Mouse (Mus musculus) mesoderm, embryonic 11.5 days (tissue): ENCODE results near the gene Hyal2.

ENCODE experiments used
- DNase-seq: peaks from one replicate; pipeline ENCODE4 v3.0.0-alpha.2; 2012; ENCODE audit warnings: low read depth, low spot score

The Hyal2 gene

DNA sequence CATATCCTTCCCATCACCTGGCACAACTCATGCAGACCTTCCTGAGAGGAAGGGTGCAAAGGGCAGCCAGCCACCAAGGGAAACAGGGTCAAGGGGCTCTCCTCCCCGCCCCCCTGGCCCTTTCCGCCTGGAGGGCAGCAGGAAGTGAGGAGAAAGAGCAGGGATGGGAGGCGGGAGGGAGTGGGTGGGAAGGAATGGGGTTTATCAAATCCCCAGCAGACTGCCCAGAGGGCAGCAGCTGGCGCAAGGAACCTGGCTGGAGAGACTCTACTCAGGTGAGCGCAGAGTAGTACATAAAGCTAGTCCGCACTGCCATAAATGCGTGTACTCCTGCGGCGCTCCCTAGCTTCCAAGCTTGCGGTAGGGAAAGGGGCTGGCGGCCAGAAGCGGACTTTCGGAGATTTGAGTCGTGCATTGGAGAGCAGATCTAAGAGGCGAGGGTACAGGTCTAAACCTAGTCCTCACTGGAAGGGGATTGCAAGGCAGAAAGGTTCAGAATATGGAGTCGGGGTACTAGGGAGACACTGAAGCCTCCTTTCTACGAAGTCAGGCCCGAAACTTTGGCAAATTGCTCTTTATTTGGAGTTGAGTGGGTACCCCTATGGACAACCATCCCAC lies at the start of gene Hyal2:
Hyal2 (plus strand) TSS at position 244 of the 618 bp plus-strand sequence.
- no peak for DNase-seq

DNA sequence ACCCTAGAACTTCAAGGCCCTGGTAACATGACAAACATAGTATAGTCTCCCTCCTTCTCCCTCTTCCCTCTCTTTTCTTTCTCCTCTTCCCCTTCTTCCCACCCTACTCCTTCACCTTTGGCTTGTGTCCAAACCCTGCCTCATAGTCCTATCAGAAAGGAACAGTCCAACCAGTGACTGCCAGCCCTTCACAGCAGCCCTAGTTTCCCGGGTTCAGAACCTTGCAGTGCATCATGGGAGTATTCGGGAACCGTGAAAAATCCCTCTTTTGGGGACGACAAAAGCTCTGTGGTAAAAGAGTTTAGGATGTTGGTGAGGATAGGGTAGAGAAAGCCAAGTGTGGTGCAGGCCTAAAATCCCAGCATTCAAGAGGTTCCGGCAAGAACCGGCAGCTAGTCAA lies 47.4 kb upstream of the Hyal2 start:
- no peak for DNase-seq

- no peak for DNase-seq
These were observed 46.6 kb upstream of the Hyal2 start for GRCm38 (mm10) chr9:107521190-107521589.

GRCm38 (mm10) chr9:107521711-107522399 lies 45.9 kb upstream of the Hyal2 start:
- DNase-seq: no peak

GRCm38 (mm10) chr9:107522400-107522711 lies 45.4 kb upstream of the Hyal2 start:
- no peak for DNase-seq

- peak; percentile 76 for DNase-seq
These were observed 41.3 kb upstream of the Hyal2 start for GRCm38 (mm10) chr9:107526198-107527026.

DNA sequence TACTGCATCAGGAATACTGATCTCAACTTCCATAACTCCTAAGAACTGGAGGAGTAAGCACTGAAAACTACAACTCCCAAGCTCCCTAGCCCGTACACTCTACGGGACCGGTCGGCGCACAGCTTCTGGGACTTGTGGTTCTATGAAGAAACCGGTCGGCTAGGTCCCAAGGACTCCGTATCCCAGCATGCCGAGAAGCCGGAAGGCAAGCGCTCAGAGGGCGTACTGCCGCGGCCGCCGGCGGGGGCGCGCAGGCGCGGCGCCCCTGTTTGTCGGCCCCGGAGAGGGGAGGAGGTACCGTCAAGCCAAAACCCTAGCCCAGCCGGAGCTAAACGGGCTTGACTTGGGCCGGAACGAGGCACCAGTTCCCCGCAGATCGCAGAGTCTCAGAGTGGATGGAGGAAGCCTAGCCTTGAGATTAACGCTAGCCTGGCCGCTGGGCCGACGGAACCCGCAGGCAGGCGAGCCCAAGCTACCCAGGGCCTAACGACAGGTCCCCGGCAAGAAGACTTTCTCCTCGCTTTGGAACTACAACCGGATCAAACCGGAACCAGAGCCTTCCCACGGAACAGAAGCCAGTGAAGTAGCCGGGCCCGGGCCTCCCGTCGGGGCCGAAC lies 33.8 kb upstream of the Hyal2 start, which contains the start of gene Tmem115:
Tmem115 (plus strand) TSS at position 155 of the 617 bp plus-strand sequence.
- DNase-seq: peak; percentile 96

DNA sequence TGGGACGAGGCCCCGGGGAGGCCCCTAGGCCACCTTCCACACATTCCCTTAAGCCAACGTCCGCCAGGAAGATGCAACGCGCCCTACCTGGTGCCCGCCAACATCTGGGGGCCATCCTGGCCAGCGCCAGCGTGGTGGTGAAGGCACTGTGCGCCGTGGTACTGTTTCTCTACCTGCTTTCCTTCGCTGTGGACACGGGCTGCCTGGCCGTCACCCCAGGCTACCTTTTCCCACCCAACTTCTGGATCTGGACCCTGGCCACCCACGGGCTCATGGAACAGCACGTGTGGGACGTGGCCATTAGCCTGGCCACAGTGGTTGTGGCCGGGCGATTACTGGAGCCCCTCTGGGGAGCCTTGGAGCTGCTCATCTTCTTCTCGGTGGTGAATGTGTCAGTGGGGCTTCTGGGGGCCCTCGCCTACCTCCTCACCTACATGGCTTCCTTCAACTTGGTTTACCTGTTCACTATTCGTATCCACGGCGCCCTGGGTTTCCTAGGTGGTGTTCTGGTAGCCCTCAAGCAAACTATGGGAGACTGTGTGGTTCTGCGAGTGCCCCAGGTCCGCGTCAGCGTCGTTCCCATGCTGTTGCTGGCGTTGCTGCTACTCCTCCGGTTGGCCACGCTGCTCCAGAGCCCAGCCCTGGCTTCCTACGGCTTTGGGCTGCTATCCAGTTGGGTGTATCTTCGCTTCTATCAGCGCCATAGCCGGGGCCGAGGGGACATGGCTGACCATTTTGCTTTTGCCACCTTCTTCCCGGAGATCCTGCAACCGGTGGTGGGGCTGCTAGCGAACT lies 33.1 kb upstream of the Hyal2 start:
- no peak for DNase-seq

DNA sequence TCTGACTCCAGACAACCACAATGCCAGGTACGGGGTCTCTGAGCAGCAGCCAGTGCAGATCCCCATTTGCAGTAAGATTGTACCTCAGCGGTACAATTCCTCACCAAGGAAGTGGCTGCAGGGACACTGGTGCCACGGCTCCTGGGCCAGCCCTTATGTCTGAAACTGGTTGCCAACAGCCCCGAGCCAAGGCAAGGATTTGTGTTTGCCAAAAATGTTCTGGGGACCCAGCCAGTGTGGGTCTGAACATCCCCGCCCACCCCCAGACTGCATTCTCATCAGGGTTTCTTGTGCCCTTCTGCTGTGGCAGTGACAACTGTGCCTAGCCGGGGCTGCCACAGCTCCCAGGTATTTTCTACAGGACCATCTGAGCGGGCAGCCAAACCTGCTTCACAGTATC lies 29.5 kb upstream of the Hyal2 start:
- no peak for DNase-seq

DNA sequence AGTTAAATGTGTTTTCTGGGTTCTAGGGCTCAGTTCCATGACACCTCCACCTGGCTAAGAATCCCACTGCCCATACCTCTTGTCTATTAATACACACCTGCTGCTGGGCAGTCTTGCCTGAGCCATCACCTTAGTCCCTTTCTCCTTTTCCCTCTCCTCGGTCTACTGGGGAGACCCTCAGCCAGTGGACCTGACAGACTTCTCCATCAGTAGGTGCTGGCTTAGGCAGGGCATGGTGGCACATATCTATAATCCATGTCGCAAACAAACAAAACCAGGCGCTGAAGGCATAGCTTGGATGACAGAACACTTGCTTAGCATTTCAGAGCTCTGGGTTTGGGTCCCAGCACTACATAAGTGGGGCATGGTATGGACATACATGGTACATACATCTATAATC lies 29.0 kb upstream of the Hyal2 start:
- no peak for DNase-seq

GRCm38 (mm10) chr9:107539940-107540339 lies 27.8 kb upstream of the Hyal2 start:
- no peak for DNase-seq

GRCm38 (mm10) chr9:107540420-107540819 lies 27.3 kb upstream of the Hyal2 start:
- no peak for DNase-seq

- no peak for DNase-seq
These were observed 26.7 kb upstream of the Hyal2 start for GRCm38 (mm10) chr9:107541005-107541404.

DNA sequence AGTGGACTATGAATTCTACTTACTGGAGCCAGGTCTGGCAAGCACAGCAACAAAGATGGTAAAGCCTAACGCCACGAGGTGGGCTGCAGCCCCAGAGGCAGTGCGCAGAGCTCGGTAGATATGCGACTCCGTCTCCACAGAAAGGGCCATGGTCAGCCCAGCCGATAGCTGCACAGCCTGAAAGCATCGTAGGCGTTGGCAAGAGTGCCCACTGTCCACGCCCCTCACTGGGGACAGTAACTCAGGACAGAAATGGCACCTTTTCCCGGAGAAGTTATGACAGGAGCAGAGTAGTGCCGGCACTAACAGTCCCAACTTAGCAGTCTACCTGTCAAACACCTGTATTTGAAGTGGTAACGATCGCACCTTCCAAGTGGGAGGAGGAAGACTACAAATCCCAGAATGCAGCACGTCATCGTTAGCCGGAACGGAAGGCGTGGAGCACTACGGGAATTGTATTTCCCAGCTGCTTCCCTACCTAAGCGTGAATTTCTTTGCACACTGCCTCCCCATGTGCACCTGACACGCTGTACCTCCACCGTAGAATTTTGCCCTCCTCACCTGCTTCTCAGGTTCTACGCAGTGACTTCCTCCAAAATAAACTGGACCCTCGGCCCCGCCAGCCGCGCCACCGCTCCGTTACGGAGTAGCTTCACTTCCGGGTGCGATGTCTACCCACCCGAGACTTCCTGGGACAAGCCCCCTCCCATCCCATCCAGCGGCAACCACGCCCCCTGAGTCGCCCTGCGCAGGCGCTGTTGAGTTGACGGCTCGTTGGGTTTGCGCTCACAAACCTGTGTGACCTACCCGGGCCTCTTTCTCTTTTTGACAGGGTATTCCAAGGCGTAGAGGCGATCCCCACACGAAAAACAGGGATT lies 26.0 kb upstream of the Hyal2 start, which contains the start of the genes Cyb561d2 and Nprl2:
Cyb561d2 (minus strand) TSS at position 720 of the 878 bp plus-strand sequence.
Nprl2 (plus strand) TSS at position 753 of the 878 bp plus-strand sequence.
- DNase-seq: peak; percentile 95

DNA sequence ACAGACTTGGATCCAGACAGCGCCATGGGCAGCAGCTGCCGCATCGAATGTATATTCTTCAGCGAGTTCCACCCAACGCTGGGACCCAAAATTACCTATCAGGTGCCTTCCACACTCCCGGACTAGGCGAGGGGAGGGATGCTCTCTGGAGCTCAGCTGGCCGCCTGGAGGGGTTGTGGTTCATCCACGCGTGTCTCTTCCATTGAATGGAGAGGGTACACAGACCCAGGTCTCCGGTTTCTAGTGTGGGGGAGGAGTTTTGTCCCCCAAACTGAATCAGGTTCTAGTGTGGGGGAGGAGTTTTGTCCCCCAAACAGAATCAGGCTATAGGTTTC lies 25.4 kb upstream of the Hyal2 start:
- DNase-seq: no peak

DNA sequence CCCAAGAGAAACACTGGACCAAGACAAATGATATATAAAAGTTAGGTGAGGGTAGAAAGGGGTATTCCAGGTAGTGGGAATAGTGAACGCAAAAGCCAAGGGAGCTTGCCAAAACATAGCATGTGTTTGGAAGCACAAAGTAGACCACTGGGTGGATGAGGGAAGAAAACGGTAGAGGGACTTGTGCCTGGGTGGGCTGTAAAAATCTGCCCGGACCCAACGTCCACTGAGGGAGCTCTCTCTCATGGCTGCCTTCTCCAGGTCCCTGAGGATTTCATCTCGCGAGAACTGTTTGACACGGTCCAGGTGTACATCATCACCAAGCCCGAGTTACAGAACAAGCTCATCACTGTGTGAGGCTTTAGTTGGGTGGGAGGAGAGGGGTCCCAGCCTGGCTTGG lies 25.0 kb upstream of the Hyal2 start:
- DNase-seq: no peak

GRCm38 (mm10) chr9:107543299-107543698 lies 24.4 kb upstream of the Hyal2 start:
- DNase-seq: no peak

DNA sequence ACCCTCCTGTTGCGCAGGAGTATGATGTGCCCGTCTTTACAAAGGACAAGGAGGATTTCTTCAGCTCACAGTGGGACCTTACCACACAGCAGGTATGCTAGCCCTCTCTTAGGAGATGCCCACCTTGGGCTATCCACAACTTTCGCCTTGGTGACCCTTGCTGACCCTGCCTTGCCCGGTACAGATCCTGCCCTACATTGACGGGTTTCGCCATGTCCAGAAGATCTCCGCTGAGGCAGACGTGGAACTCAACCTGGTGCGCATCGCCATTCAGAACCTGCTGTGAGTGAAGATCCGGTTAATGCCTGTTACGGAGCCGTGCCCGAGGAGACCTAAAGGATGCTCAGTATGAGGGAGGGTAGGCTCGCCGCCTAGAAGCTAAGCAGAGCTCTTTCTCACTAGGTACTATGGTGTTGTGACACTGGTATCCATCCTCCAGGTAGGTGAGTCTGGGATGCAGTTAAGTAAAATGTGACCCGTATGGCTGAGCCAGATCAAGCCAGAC lies 23.5 kb upstream of the Hyal2 start:
- DNase-seq: no peak

GRCm38 (mm10) chr9:107544729-107545128 lies 23.0 kb upstream of the Hyal2 start:
- no peak for DNase-seq

GRCm38 (mm10) chr9:107545199-107545598 lies 22.5 kb upstream of the Hyal2 start:
- DNase-seq: no peak
